Mouse (Mus musculus) cortical plate, adult 2 months (tissue): Measurements from ENCODE around the gene Sugp2.

Experiments used
- CTCF ChIP-seq: fragments of 200-500 bp; IDR thresholded peaks from 2 replicates; pipeline ENCODE4 v1.5.1; 2011; ENCODE audit warnings: mild to moderate bottlenecking, control low read depth, low read length; ENCODE audit not compliant: insufficient read depth; ENCODE audit errors: extremely low read depth
- POLR2A ChIP-seq: fragments of 200-500 bp; IDR thresholded peaks from 2 replicates; pipeline ENCODE4 v1.6.1; 2011; ENCODE audit warnings: mild to moderate bottlenecking, low read length, control low read depth; ENCODE audit not compliant: insufficient read depth; ENCODE audit errors: extremely low read depth

- TF ChIP-seq POLR2A, result peak; percentile 68; the same call in 1 of the 2 replicates
- TF ChIP-seq CTCF, result no peak
Measured at GRCm38 (mm10) chr8:70234080-70234780, at the start of gene Sugp2, which contains the start of gene Armc6.
